Mouse (Mus musculus): ENCODE results near the gene L2hgdh. TPM values are rescaled to one million over a fixed set of nuclear protein-coding genes. Genes with fewer than 3 reads are reported as not detected.
"Not testable (repeated sequence)": the region's sequence is repeated elsewhere in the genome, so short reads cannot be mapped to it uniquely, and the experiment has no call there.

The L2hgdh gene
- total RNA-seq, 2 experiments from 2014 or later: 14.6 to 19.6 TPM

GRCm38 (mm10) chr12:69674576-69675537 lies 49.8 kb downstream of the L2hgdh start:
- no peak for DNase-seq (ENCODE audit: low spot score in 2 of 2)

GRCm38 (mm10) chr12:69674176-69674575 lies 50.5 kb downstream of the L2hgdh start:
- no peak for DNase-seq (ENCODE audit: low spot score in 2 of 2)

GRCm38 (mm10) chr12:69666721-69667120 lies 58.0 kb downstream of the L2hgdh start:
- no peak for DNase-seq (ENCODE audit: low spot score in 2 of 2)

GRCm38 (mm10) chr12:69661658-69662057 lies 63.0 kb downstream of the L2hgdh start:
- DNase-seq (ENCODE audit: low spot score in 2 of 2): no peak

GRCm38 (mm10) chr12:69653973-69654372 lies 70.7 kb downstream of the L2hgdh start:
- not testable (repeated sequence) for DNase-seq (ENCODE audit: low spot score in 2 of 2)

- no peak for DNase-seq (ENCODE audit: low spot score in 2 of 2)
Observed at GRCm38 (mm10) chr12:69649511-69649910, 75.2 kb downstream of the L2hgdh start.

- no peak for DNase-seq (ENCODE audit: low spot score in 2 of 2)
Observed at GRCm38 (mm10) chr12:69645821-69646616, 78.7 kb downstream of the L2hgdh start.

- DNase-seq (ENCODE audit: low spot score in 2 of 2): peak; percentile 62 to 90
Observed at GRCm38 (mm10) chr12:69644877-69645276, 79.8 kb downstream of the L2hgdh start.

- DNase-seq (ENCODE audit: low spot score in 2 of 2): no peak
Observed at GRCm38 (mm10) chr12:69642877-69643276, 81.8 kb downstream of the L2hgdh start.

Small RNA genes lying within 50 kb of the gene (microRNA-seq; reads per million reads assigned to microRNA genes)
- gene Mir681: 0 reads per million in 2 experiments

Other genes starting within 250 kb of the L2hgdh start
- gene Vcpkmt, start 141.8 kb downstream of the L2hgdh start, total RNA-seq (2021): 10 to 100 TPM; 20.2 to 20.8 TPM
- gene Sos2, start 43.0 kb downstream of the L2hgdh start, total RNA-seq (2021): 10 to 100 TPM; 35.2 to 37.4 TPM
- gene Atp5s, start 77 bp upstream of the L2hgdh start, total RNA-seq (2021): 10 to 100 TPM; 33.5 to 35.0 TPM
- gene Cdkl1, start 66.4 kb upstream of the L2hgdh start, total RNA-seq (2021): 10 to 100 TPM; 24.3 to 25.0 TPM
- gene Atl1, start 167.7 kb upstream of the L2hgdh start, total RNA-seq (2021): 100 to 1,000 TPM; 192 to 198 TPM
- 10 to 100 TPM; 45.8 to 48.9 TPM for gene Map4k5, start 168.3 kb upstream of the L2hgdh start, total RNA-seq (2021)

Data from layer of hippocampus, adult 18-20 months (tissue).